In genomic region chr7:15922220-15922773, GRCm38 (mm10) we compare ENCODE assay signal across 8 mouse cellular contexts. TPM values are rescaled to one million over a fixed set of nuclear protein-coding genes. Genes with fewer than 3 reads are reported as not detected.
A peak's percentile ranks its signal among the peaks of the same experiment; 100 is the strongest.
DNase-seq lines count a peak whose midpoint lies in the region; ATAC-seq lines count a peak whose summit lies in the region.

TSS of gene Selenow (minus strand) at chr7:15922402.

- WGBS in hindbrain, embryonic 11.5 days = under 1% methylated on average over 33 of the region's 33 CpGs

- H3K4me2 ChIP-seq in hindbrain, embryonic 11.5 days (replicated peaks; ENCODE audit: low read depth, low read length) = peak within 1 kb of the TSS; percentile 54

- DNase-seq in MN1 (ENCODE audit: low spot score) = peak; percentile 91
- DNase-seq in cerebellum, adult 9-10 months = peak; percentile 93
- peak; percentile 90 to 94 for DNase-seq in frontal cortex, adult 2 months (ENCODE audit: extremely low spot score in 1 of 2, low spot score in 1 of 2)
- DNase-seq in hindbrain, embryonic 11.5 days (ENCODE audit: low spot score) = peak; percentile 96
- peak; percentile 95 for DNase-seq in layer of hippocampus, postnatal 10 days (ENCODE audit: low spot score in 2 of 2)
- DNase-seq in lung, postnatal 10 days = peak; percentile 94
- peak; percentile 87 for DNase-seq in ovary, postnatal 36 days (ENCODE audit: low spot score)
- peak; percentile 93 for DNase-seq in thymus, postnatal 25 days

- H3K4me3 ChIP-seq in hindbrain, embryonic 11.5 days (ENCODE audit: low read depth, low read length) = peak within 1 kb of the TSS; percentile 57

- H3K27me3 ChIP-seq in hindbrain, embryonic 11.5 days (ENCODE audit: control insufficient read depth, insufficient read depth, low read length) = no peaks in the 10 kb centered on the region

- H3K9me3 ChIP-seq in hindbrain, embryonic 11.5 days (ENCODE audit: control insufficient read depth, low read length) = no peaks in the 10 kb centered on the region

- peak within 1 kb of the TSS; percentile 73 for H3K9ac ChIP-seq in hindbrain, embryonic 11.5 days (ENCODE audit: low read depth, low read length)

- H3K36me3 ChIP-seq in hindbrain, embryonic 11.5 days (ENCODE audit: control insufficient read depth, insufficient read depth, low read length) = peaks cover 5% of the 10 kb centered on the region

- peak; percentile 96 for ATAC-seq in hindbrain, embryonic 11.5 days (ENCODE audit: low FRiP score)

- peak within 1 kb of the TSS; percentile 33 for H3K27ac ChIP-seq in hindbrain, embryonic 11.5 days (ENCODE audit: low read depth, low read length)

- peaks cover 7% of the 10 kb centered on the region; the same call in 1 of the 2 replicates for H3K4me1 ChIP-seq in hindbrain, embryonic 11.5 days (replicated peaks; ENCODE audit: control insufficient read depth, insufficient read depth, low read length)

RNA-seq across cellular contexts. Expression of gene Selenow, which starts in this region (rescaled TPM):
- polyA plus RNA-seq in frontal cortex, adult 2 months (2012; rRNA removed) = 1,744 and 2,160 TPM in 2 replicates
- polyA plus RNA-seq in hindbrain, embryonic 11.5 days (2014; fragmentation: Nextera tagmentation; extraction: Ambion mirVana) = 988 and 1,001 TPM in 2 replicates
- 1,000 to 10,000 TPM; 1,327 to 1,522 TPM for total RNA-seq in layer of hippocampus, postnatal 10 days (2021)

Comparison
In these comparisons a context has a peak if more than half of its experiments do, and no peak if none do; other contexts are left out.
1. Peak in every context shown above with its lines: DNase-seq, ATAC-seq, H3K4me3 ChIP-seq and H3K27ac ChIP-seq.